Mouse (Mus musculus) CH12.LX (cell line): ENCODE results near the gene Smyd4. TPM values are rescaled to one million over a fixed set of nuclear protein-coding genes. Genes with fewer than 3 reads are reported as not detected.
A peak's percentile ranks its signal among the peaks of the same experiment; 100 is the strongest.

Experiments used
- DNase-seq: peaks from one replicate; pipeline ENCODE4 v3.0.0-alpha.2; 2013; ENCODE audit errors: extremely low read depth
- H3K27ac ChIP-seq: 2 replicates; pipeline ENCODE4 v1.5.1; 2012; ENCODE audit warnings: low read depth, mild to moderate bottlenecking, control low read depth, moderate library complexity; ENCODE audit not compliant: insufficient read depth
- H3K27me3 ChIP-seq: replicated peaks from 2 replicates; pipeline ENCODE3; 2012; ENCODE audit warnings: inconsistent platforms
- H3K36me3 ChIP-seq, 2 experiments: replicated peaks in 1 of 2; 2 replicates each; pipeline versions ENCODE3 to v1.6.1; 2012; ENCODE audit warnings: inconsistent platforms in 1 of 2, low read length in 1 of 2, mild to moderate bottlenecking in 1 of 2, mixed read lengths in 1 of 2, moderate library complexity in 1 of 2; ENCODE audit not compliant: control insufficient read depth in 1 of 2, insufficient read depth in 1 of 2
- H3K4me1 ChIP-seq, 2 experiments: 2 replicates each; pipeline ENCODE4 v1.6.1; 2012; ENCODE audit warnings: inconsistent platforms in 1 of 2, moderate library complexity in 1 of 2; ENCODE audit not compliant: insufficient read depth in 2 of 2, control insufficient read depth in 1 of 2
- H3K4me2 ChIP-seq: 2 replicates; pipeline ENCODE4 v1.6.1; 2012; ENCODE audit warnings: low read depth, mild to moderate bottlenecking, control low read depth; ENCODE audit not compliant: poor library complexity, insufficient read depth, severe bottlenecking
- H3K4me3 ChIP-seq, 3 experiments: fragments of 150-350 bp in 1 of 3; sonication (generic) in 1 of 3; replicated peaks in 1 of 3; 2 replicates each; pipeline versions ENCODE3 to v1.5.1; 2011 to 2012; ENCODE audit warnings: low read depth in 2 of 3, low read length in 2 of 3, mild to moderate bottlenecking in 2 of 3, moderate library complexity in 2 of 3, control low read depth in 1 of 3, improper control_type of control experiment in 1 of 3, inconsistent platforms in 1 of 3, mixed read lengths in 1 of 3; ENCODE audit not compliant: poor library complexity in 1 of 3
- H3K79me2 ChIP-seq: replicated peaks from 2 replicates; pipeline ENCODE4 v1.6.1; 2012; ENCODE audit warnings: mild to moderate bottlenecking, moderate library complexity; ENCODE audit not compliant: control insufficient read depth, poor library complexity, insufficient read depth, severe bottlenecking; ENCODE audit errors: extremely low read depth
- H3K9ac ChIP-seq: 2 replicates; pipeline ENCODE4 v1.6.1; 2012; ENCODE audit warnings: low read depth, mild to moderate bottlenecking, control low read depth, moderate library complexity; ENCODE audit not compliant: insufficient read depth
- H3K9me3 ChIP-seq: replicated peaks from 2 replicates; pipeline ENCODE3; 2012; ENCODE audit warnings: low read length, inconsistent platforms, mixed read lengths
- BHLHE40 ChIP-seq: IDR thresholded peaks from 2 replicates; pipeline ENCODE4 v1.6.1; 2011; ENCODE audit warnings: mild to moderate bottlenecking, low read depth, low read length, improper control_type of control experiment
- CHD2 ChIP-seq: IDR thresholded peaks from 2 replicates; pipeline ENCODE4 v1.6.1; 2011; ENCODE audit warnings: low read length, improper control_type of control experiment
- CTCF ChIP-seq, 2 experiments: IDR thresholded peaks in 1 of 2; conservative IDR thresholded peaks in 1 of 2; 2 replicates each; pipeline ENCODE4 v1.5.1; 2011 to 2012; ENCODE audit warnings: low read depth in 2 of 2, low read length in 2 of 2, improper control_type of control experiment in 1 of 2, inconsistent platforms in 1 of 2, mild to moderate bottlenecking in 1 of 2, moderate library complexity in 1 of 2
- ELF1 ChIP-seq: IDR thresholded peaks from 2 replicates; pipeline ENCODE4 v1.6.1; 2014; ENCODE audit warnings: low read depth, mild to moderate bottlenecking, inconsistent platforms, low read length, improper control_type of control experiment
- EP300 ChIP-seq: IDR thresholded peaks from 2 replicates; pipeline ENCODE4 v1.6.1; 2011; ENCODE audit warnings: low read length, improper control_type of control experiment
- GABPA ChIP-seq: IDR thresholded peaks from 2 replicates; pipeline ENCODE4 v1.6.1; 2012; ENCODE audit warnings: low read depth, low read length, improper control_type of control experiment, inconsistent platforms; ENCODE audit not compliant: insufficient replicate concordance
- HCFC1 ChIP-seq: IDR thresholded peaks from 2 replicates; pipeline ENCODE4 v1.6.1; 2012; ENCODE audit warnings: low read depth, mild to moderate bottlenecking, inconsistent platforms, low read length, improper control_type of control experiment
- IRF4 ChIP-seq: IDR thresholded peaks from 2 replicates; pipeline ENCODE4 v1.6.1; 2014; ENCODE audit warnings: low read depth, mild to moderate bottlenecking, inconsistent platforms, low read length, improper control_type of control experiment
- JUN ChIP-seq: IDR thresholded peaks from 2 replicates; pipeline ENCODE4 v1.6.1; 2011; ENCODE audit warnings: low read depth, mild to moderate bottlenecking, low read length, improper control_type of control experiment, moderate library complexity; ENCODE audit not compliant: insufficient read depth
- JUND ChIP-seq: conservative IDR thresholded peaks from 2 replicates; pipeline ENCODE4 v1.6.1; 2011; ENCODE audit warnings: low read depth, low read length, improper control_type of control experiment
- KAT2A ChIP-seq: IDR thresholded peaks from 2 replicates; pipeline ENCODE4 v1.6.1; 2012; ENCODE audit warnings: low read length, improper control_type of control experiment, inconsistent platforms; ENCODE audit not compliant: insufficient replicate concordance
- MAFK ChIP-seq: IDR thresholded peaks from 2 replicates; pipeline ENCODE4 v1.6.1; 2011; ENCODE audit warnings: low read length, improper control_type of control experiment; ENCODE audit not compliant: insufficient replicate concordance
- MAX ChIP-seq: IDR thresholded peaks from 2 replicates; pipeline ENCODE4 v1.6.1; 2011; ENCODE audit warnings: low read length, improper control_type of control experiment
- MAZ ChIP-seq: IDR thresholded peaks from 2 replicates; pipeline ENCODE4 v1.6.1; 2012; ENCODE audit warnings: low read depth, mild to moderate bottlenecking, inconsistent platforms, low read length, improper control_type of control experiment, moderate library complexity
- MXI1 ChIP-seq: IDR thresholded peaks from 2 replicates; pipeline ENCODE4 v1.6.1; 2011; ENCODE audit warnings: mild to moderate bottlenecking, low read depth, low read length, improper control_type of control experiment
- MYC ChIP-seq: IDR thresholded peaks from 2 replicates; pipeline ENCODE4 v1.6.1; 2011; ENCODE audit warnings: low read depth, mild to moderate bottlenecking, improper control_type of control experiment, low read length
- NELFE ChIP-seq: IDR thresholded peaks from 2 replicates; pipeline ENCODE4 v1.6.1; 2011; ENCODE audit warnings: low read depth, low read length, improper control_type of control experiment
- NRF1 ChIP-seq: IDR thresholded peaks from 2 replicates; pipeline ENCODE4 v1.6.1; 2014; ENCODE audit warnings: low read depth, mild to moderate bottlenecking, inconsistent platforms, low read length, improper control_type of control experiment, moderate library complexity
- PAX5 ChIP-seq: IDR thresholded peaks from 2 replicates; pipeline ENCODE4 v1.6.1; 2012; ENCODE audit warnings: low read length, inconsistent platforms, mixed read lengths
- POLR2A ChIP-seq: IDR thresholded peaks from 2 replicates; pipeline ENCODE4 v1.6.1; 2011; ENCODE audit warnings: low read depth, mild to moderate bottlenecking, improper control_type of control experiment, low read length
- RAD21 ChIP-seq: IDR thresholded peaks from 2 replicates; pipeline ENCODE4 v1.6.1; 2011; ENCODE audit warnings: low read depth, mild to moderate bottlenecking, low read length, improper control_type of control experiment, moderate library complexity
- RCOR1 ChIP-seq: conservative IDR thresholded peaks from 2 replicates; pipeline ENCODE4 v1.6.1; 2012; ENCODE audit warnings: low read depth, mild to moderate bottlenecking, inconsistent platforms, low read length, improper control_type of control experiment
- SIN3A ChIP-seq: IDR thresholded peaks from 2 replicates; pipeline ENCODE4 v1.6.1; 2012; ENCODE audit warnings: low read length, improper control_type of control experiment, inconsistent platforms
- TBP ChIP-seq: conservative IDR thresholded peaks from 2 replicates; pipeline ENCODE4 v1.6.1; 2011; ENCODE audit warnings: low read depth, low read length, improper control_type of control experiment
- TCF12 ChIP-seq: IDR thresholded peaks from 2 replicates; pipeline ENCODE4 v1.6.1; 2014; ENCODE audit warnings: low read depth, mild to moderate bottlenecking, inconsistent platforms, low read length, improper control_type of control experiment
- UBTF ChIP-seq: IDR thresholded peaks from 2 replicates; pipeline ENCODE4 v1.6.1; 2012; ENCODE audit warnings: low read depth, mild to moderate bottlenecking, inconsistent platforms, low read length, improper control_type of control experiment, moderate library complexity
- ZKSCAN1 ChIP-seq: IDR thresholded peaks from 2 replicates; pipeline ENCODE4 v1.6.1; 2012; ENCODE audit warnings: low read depth, inconsistent platforms, low read length, improper control_type of control experiment, borderline replicate concordance
- ZNF384 ChIP-seq: IDR thresholded peaks from 2 replicates; pipeline ENCODE4 v1.6.1; 2012; ENCODE audit warnings: low read depth, low read length, improper control_type of control experiment, inconsistent platforms
- dilution Hi-C: fragments of 300-500 bp; cut with MboI; formaldehyde crosslinking; loops from 2 replicates; pipeline ENCODE4 v1.14.3; 2020; ENCODE audit warnings: low sequenced_read_pairs; ENCODE audit not compliant: extremely low pct_unique_long_range_greater_than_20kb, extremely low pct_ligation_motif_present
- in situ Hi-C: fragments of 300-500 bp; cut with MboI; formaldehyde crosslinking; loops from 3 replicates; pipeline ENCODE4 v1.14.3; 2019; ENCODE audit warnings: low sequenced_read_pairs, low pct_ligation_motif_present, low pct_unique_long_range_greater_than_20kb, mixed read lengths
- polyA plus RNA-seq: library from polyadenylated mRNA; unstranded; fragments of >175 nt; gene quantifications from 2 replicates; pipeline ENCODE4 v1.2.1, GENCODE M21; 2012; ENCODE audit warnings: low read depth; ENCODE audit not compliant: insufficient read length
- total RNA-seq, 2 experiments: library from RNA; depleted of rRNA; stranded (reverse); fragments of 300-350 nt in 1 of 2; fragments of >200 nt in 1 of 2; gene quantifications; 2 replicates each; pipeline ENCODE4 v1.2.3; 2012 to 2014

Smyd4 gene
- total and polyA plus RNA-seq, 3 experiments, result 11.8 to 15.4 (median 13.9) TPM

DNA sequence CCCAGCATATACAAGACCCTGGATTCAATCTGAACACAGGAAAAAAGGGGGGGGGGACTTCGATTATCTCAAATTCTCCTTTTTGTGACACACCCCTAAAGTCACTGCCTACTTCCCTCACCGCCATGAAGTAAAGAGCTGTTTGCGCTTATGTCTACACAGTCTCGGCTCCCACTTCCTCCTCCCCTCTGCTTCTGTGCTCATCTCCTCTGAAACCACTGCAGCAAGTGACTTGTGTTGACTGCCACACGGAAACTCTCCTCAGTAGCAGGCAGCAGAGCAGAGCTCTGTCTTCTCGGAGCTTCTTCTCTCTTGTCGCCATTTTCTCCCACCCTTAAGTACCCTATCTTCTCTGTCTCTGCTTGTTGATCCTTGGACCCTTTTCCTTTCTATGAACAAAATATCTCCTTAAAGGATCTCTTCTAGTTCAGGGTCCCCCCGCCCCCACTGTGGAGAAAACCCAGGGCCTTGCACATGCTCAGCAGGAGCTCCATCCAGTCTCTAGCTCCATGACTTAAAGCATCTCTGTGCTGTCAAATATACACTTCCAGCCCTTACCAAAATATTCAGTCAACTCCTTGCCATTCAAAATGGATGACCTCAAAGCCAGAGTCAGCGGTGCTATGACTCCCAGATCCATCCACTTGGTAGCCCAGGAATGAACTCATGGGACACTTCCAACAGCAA lies 80.9 kb downstream of the Smyd4 start:
- no peaks in the 10 kb centered on the region for H3K79me2 ChIP-seq
- peaks cover 4 to 16% of the 10 kb centered on the region in 2 experiments; a peak in 3 of 4 replicates for H3K4me1 ChIP-seq
- peaks cover 3% of the 10 kb centered on the region for H3K9me3 ChIP-seq
- in situ Hi-C loops, result no loop called here
- DNase-seq, result peak; percentile 65
- H3K4me3 ChIP-seq, result no peak overlapping the region
- TF ChIP-seq TCF12 (0 out of 2 replicates have a peak, but pooled peaks have one; percentile 53), KAT2A (no peak), HCFC1 (no peak), NRF1 (peak; percentile 75), MAFK (no peak), MXI1 (peak; percentile 70; the same call in 1 of the 2 replicates), JUND (no peak), ZNF384 (no peak), MAX (0 out of 2 replicates have a peak, but pooled peaks have one; percentile 30), MYC (no peak), RCOR1 (no peak), PAX5 (no peak), ZKSCAN1 (no peak), EP300 (no peak), CTCF (conservative IDR thresholded peaks at IDR 0.05 in 1 of 2, IDR thresholded peaks at IDR 0.05 in 1 of 2; ENCODE audit: low read depth in 2 of 2, low read length in 2 of 2) (no peak), SIN3A (no peak), CHD2 (peak; percentile 40; the same call in 1 of the 2 replicates), POLR2A (peak; percentile 69), RAD21 (no peak), ELF1 (peak; percentile 68; the same call in 1 of the 2 replicates), MAZ (no peak), UBTF (no peak), NELFE (no peak), GABPA (no peak), TBP (no peak; the same call in 1 of the 2 replicates), IRF4 (peak; percentile 75), BHLHE40 (no peak), JUN (no peak)
- H3K27ac ChIP-seq, result peak overlapping the region; percentile 12; the same call in 1 of the 2 replicates
- H3K4me2 ChIP-seq, result peak overlapping the region; percentile 25; the same call in 1 of the 2 replicates
- no peaks in the 10 kb centered on the region for H3K36me3 ChIP-seq
- H3K27me3 ChIP-seq, result no peaks in the 10 kb centered on the region
- dilution Hi-C loops, result no loop called here
- peak overlapping the region; percentile 34 for H3K9ac ChIP-seq
